Mouse (Mus musculus) adrenal gland, postnatal 4 days (tissue): Measurements from ENCODE around the gene Pcp4. TPM values are rescaled to one million over a fixed set of nuclear protein-coding genes. Genes with fewer than 3 reads are reported as not detected.

ENCODE experiments used
- DNase-seq, 2 experiments: peaks; one replicate each; pipeline ENCODE4 v3.0.0; 2021 to 2022; ENCODE audit warnings: low spot score in 2 of 2, mixed read lengths in 2 of 2
- total RNA-seq, 2 experiments: library from RNA; stranded (reverse); gene quantifications; 2 replicates each; pipeline ENCODE4 v1.2.3; 2021

Gene Pcp4
- total RNA-seq, 2 experiments from 2014 or later = 32.9 to 34.7 TPM

DNA sequence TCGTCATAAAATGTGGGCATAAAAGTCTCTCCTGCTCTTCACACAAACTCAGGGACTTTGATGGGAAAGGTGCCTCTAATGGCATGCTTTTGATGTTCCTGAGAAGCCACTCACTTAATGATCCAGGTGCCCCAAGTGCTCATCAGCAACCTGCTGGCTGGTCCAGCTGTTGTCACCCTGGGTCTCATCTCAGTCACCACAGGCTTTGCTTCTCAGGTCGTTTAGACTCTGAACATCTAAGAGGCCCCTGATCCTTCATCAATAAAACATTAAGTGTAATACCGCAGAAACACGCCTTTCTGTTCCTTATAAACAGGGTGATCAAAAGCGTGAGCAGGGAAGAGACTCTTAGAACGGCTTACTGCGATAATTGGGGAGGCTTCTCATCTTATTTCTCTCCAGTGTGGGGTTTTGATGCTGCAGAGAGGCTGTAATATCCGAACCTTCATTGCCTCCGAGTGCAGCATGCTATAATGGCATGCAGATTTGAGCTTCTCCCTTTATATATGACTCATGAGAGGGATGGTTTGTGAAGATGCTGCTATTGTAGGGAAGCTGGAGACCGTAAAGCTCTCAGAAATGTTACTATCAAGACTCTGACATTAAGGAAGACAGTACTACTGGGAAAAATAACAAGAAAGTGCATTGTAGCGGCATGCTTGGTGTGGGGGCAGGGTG, 19.7 kb downstream of the Pcp4 start:
- DNase-seq = no peak

DNA sequence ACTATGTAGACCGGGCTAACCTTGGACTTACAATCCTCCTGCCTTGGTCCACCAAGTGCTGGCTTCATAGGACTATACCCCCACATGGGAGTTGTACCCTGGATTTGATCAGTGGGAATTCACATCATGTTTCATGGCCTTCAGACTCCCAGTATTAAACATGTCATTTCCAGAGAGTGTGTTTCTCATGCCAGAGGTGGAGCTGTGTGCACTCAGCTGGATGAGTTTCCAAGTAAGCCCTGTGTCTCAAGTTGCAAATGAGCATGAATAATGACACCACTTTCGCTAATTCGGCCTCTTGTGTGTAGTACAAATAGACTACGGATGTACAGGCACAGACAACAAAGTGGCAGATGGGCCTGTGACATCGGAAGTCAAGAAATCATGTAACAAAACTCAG, 20.6 kb downstream of the Pcp4 start:
- DNase-seq = no peak

DNA sequence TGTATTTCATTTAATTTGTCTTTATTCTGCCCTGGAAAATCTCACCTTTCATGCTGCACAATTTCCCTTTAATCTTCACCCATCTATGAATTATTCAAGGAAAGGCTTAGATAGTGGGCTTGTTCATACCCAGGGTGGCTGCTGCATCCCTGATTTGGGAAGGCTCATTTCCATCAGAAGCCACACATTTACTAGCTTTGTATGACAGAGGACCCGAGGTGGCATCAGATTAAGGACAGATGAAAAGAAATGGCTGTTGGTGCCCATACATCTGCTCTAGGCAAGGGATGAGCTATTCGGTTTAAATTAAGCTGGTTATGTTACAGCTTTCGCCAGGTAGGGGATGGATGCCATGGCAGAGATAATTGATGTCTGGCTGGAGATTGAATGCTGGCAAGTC, 24.1 kb downstream of the Pcp4 start:
- no peak for DNase-seq

DNA sequence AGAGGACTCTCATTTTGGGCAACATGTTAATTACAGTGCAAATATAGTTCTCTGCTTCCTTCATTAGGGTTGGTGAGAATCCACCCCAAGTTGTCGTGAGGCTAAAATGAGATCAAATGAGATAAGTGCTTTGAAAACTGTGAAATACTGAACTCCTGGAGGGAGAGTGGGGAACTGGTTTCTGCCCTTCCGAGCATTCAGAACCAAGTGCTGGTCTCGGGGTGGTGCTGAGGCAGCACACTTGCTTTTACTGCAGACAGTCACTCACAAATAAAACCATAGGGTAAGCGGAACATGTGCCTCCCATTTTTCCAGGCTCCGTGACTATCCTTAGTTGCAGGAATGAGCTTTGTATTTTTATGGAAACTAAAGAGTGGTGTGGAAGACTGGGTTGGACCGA, 26.7 kb downstream of the Pcp4 start:
- no peak for DNase-seq

DNA sequence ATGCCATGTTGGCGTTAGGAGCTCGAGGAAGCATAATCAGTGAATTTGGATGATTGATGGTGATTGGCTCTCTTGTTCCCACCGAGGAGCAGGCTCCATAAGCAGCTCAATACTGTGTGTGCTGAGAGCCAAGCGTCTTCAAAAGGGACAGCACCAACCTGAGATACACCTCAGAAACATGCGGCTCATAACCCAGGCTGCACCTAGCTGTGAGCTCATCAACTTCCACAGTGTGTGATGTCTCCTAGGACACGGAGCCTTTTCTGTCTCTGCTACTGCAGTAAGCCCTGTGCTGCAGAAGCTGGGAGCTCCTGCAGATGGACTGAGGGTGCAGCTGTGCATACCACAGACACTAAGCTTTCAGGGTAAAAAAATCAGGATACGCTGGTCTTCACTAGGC, 31.5 kb downstream of the Pcp4 start:
- no peak for DNase-seq

DNA sequence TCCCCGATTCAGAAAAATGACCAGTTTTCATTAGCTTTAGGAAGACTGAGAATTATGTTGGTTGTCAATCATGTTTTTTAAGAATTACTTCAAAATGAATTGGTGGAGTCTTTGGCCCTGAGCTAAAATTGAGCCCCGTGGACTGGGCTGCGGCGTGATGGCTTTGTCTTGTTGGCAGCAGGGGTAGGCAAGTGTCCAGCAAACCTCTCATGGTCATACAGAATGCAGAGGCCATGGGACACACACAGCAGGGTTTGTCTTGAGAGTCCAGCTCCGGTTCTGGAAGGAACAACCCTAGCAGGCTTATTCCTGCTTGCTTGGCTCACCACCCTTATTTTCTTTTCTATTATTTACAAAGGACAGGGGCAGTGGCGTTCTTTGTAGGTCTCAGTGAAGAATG, 33.8 kb downstream of the Pcp4 start:
- no peak for DNase-seq

DNA sequence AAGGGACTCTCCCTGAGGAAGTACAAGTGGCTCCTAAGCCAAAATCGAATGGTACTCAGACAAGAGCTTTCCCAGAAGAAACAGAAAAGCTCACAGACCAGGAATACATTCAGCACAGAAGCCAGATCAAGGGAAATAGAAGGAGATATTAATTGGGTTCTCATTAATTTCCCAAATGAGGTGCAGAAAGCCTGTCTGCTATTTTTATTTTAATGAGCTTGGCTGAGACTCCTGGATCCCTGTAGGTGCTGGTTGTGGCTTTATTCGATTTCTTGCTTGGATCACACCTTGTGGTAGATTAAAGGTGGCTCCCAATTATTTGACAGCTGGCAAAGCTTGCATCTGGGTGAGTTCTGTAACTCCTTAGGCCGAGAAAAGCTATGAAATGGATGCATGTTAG, 35.2 kb downstream of the Pcp4 start:
- DNase-seq = no peak

DNA sequence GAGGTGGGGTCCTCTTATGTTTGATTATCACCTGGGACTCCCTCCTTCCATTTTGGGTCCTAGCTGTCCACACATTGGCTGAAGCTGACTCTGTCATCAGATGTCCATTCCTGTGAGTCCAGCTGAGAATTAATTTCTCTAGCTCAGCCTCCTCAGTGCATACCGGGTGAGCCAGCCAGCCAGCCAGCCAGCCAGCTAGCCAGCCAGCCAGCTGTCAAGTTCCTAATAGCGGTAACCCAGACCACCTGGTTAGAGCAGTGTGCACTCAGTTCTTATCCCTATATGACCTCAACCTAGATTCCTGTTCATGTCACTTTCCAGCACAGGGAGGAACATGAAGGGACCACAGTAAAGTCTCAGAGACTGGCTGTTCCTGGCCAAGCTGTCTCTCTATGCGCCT, 47.1 kb downstream of the Pcp4 start:
- no peak for DNase-seq

DNA sequence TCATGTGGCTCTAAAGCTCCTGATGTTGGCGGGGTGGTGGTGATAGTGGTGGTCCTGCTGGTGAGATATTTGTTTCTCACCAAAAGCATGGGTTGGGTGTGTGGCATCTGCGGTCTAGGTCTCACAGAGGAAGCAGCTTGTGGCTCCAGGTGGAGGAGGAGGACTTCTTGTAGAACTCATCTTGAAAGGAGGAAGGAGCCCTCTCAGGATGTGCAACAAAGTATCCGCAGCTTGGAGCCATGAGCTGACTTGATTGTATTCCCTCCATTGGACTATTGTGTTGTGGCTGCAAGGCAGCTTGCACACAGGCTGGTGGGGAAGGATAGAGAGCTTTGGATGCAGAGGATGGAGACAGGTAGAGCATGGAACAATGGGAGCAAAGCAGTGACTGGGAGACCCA, 60.1 kb downstream of the Pcp4 start:
- no peak for DNase-seq

DNA sequence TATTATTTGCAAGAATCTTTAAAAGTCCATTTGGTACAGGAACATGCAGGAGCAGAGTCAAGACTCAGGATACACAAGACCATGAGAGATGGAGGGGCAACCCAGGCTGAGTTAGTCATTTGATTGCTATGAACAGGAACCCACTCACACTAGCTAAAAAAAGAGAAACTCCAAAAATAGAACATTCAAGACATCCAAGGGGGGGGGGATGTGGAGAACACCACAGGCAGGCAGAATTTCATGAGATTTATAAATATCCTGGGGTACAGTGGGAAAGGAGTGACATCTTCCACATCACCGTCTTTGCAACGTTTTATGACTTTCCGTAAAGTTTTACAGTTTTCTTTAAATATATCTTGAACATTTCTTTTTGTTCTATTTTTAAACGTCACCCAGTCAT, 61.1 kb downstream of the Pcp4 start:
- DNase-seq = no peak

DNA sequence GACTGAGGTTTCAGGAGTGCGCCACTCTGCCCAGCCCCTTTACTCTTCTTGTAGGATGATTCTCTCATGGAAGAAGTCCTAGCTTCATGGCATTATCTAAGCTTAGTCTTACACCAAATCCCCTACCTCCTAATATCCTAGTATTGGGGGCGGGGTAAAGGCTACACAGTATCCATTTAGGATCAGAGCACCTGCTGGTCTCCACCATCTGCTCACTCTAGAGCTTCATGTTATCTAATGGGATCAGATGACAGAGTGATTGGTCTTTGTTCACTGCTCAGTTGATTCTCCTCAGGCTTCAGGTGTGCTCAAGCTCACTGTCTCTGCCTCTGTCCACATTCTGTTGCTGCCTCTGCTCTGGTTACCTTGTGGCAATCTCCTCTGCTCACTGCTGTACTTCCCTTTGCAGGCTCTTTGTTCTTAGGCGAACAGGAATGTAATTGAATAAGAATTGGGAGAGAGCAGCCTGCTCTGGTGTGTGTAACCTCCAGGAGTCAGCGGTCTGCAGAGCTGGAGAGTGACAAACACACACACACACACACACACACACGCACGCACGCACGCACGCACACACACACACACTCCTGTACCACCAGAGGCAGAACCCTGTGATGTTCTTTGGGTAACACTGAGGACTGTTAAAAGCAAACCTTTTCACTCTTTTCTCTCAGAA, 62.6 kb downstream of the Pcp4 start:
- no peak for DNase-seq

DNA sequence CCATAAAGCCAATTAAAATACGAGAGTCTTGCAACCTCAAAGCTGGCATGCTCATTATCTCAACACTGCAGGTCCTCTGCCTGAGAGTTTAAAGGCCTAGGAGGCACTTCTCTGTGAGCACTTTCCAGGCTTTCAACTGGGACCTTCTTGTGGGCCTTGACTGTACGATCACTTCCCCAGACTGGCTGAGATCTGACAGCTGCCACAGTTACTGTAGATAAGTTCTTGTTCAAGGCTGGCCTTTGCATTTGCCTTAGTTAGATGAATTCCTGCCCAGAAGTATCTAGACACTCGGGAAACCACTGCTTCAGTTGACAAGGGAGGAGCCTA, 63.1 kb downstream of the Pcp4 start:
- no peak for DNase-seq

DNA sequence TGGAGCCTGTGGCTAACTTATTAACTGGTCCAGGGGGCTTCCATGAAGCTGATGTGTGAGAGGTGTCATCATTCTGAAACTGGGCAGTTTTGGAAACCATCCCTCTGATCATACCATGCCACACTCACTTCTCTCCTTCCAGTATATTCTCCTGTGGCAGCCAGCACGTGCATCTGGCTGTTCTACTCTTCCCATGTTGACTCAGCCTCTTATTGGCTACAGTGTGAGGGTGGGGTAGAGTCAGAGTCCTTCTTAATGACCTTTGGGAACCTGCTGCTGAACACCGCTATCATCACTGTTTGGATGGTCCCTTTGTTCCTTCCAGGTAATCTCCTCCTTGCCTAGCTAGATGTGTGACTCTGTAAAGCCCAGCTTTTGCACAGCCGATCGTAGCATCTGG, 63.6 kb downstream of the Pcp4 start:
- no peak for DNase-seq

DNA sequence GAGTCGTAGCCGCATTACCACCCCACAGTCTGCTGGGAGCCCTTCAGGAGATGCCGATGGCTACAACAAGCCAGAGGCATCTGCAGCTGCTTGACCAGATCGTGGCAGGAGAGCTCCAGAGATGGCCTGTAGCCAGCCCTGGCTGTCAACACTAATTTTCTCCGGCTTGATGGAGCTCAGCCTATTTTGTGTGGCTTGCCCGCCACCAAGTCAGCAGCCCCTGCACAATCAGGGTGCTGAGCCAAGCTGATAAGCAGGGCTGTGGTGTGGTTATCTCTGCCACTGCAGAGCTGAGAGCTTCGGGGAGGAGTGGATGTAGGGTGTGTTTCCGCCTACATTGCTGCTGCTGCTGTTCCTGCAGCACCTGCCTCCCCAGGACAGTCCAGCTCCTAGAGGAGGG, 66.3 kb downstream of the Pcp4 start:
- no peak for DNase-seq

DNA sequence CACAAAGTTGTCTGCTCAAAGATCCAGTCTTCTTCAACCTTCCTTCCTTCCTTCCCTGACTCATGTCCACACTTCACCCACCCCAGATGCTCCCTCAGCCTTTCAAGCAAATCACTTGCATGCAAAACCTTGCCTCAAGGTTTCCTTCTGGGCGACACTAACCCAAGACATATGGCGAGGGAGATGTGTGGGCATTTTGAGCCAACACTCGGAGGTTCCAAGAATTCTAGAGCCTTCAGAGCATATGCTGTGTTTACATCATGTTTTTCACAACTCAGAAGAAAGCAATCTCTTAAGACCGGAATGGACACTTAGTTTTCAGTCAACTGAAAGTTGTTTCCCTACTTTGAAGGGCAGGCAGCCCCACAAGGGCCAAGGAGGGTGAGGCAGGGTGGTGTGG, 67.9 kb downstream of the Pcp4 start:
- no peak for DNase-seq

DNA sequence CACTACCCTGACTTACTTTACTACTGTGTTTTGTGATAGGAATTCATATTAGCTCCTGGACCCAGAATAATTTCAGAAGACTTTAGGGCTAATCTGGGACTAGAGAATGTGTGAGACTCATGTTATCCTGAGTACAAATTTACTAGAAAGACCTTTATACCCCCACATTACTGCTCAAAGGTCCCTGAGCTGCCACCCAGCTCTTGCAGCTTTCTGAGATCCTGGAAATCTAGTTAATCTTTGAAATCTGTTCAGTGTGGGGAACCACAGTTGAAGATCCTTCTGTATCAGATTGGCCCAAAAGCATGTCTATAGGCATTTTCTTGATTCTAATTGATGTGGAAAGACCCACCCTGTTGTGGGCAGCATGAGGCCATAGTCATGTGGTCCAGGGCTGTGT, 69.0 kb downstream of the Pcp4 start:
- DNase-seq = no peak

DNA sequence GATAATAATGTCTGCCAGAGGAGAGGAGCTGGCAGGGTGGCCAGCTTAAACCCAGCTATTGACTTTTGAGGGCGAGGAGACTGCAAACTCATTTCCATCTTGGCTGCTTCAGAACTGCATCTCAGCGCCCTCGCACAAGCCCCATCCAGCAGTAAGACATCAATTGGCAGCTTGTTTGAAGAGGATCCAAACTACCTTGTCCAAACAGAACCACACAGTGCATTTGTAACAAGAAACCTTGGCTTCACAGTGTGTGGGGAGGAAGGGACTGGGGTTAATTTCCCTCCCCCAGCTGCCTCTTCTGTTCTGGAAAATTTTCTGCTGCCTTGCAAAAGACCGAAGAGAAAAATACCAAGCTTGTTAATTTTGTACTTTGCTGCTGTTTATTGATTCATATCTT, 71.7 kb downstream of the Pcp4 start:
- DNase-seq = no peak

DNA sequence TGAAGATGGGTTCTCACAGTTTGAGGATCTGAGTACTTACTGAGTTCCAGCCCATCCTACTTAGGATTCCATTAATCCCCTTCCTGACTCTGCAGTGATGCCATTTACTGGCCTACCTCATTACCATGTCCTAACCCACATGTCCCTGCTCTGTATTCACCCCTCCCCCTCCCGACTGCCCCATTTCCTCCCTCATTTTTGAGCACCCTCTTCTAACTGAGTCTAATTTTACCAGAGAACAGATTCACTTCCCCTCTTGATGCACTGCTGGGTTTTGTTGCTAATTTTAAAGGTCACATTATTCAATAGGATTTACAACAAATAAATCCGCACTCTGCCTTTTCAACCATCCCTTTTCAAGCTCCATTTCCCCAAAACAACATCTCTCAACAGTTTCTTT, 73.7 kb downstream of the Pcp4 start:
- no peak for DNase-seq

DNA sequence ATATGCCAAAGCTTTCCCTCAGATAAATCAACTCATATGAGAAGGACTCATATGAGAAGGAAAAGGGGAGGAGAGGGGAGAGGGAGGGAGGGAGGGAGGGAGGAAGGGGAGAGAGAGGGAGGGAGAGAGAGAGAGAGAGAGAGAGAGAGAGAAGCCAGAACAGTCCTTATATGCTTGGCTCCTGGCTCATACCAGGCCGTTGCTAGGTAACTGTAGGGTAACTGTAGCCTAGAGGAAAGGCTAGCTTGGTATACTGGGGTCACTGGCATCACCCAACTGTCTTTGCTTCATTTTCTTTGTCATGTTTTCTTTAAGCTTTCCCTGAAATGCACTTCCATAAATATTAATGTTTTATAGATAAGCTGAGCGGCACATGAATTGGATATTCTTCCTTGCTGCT, 85.3 kb downstream of the Pcp4 start:
- no peak for DNase-seq

DNA sequence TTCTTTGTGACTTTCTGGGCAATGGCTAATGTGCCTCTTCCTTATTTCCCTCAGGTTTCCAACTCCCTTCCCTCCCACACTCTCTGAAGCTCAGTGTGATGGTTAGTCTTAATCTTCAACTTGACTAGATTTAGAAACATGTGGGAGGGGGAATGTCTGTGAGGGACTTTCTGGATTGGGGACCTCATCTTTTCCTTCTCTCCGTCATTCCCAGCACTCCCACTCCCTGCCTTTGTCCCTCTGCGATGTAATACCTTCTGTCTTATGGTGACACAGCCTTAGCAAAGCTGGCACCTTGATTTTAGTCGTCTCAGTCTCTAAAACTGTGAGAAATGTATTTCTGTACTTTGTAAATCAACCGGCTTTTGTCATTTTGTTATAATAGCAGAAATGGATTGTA, 88.0 kb downstream of the Pcp4 start:
- no peak for DNase-seq

DNA sequence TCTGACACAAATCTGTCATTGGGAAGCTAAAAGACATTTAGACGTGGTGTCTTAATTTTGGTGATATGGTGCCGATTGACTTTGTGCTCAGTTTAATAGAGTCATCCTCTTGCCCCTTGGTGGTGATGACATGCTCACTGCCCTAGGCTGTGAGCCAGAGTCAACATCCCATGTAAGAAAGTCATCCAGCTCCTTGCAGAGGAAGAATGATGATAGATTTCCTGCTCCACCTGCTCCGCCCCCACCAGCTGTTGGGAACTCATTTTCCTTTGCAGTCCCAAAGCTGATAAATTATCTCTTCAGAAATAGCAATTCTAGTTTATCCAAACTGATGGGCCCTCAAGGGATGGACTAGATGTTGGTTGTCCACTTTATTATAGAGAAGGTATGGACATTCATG, 89.2 kb downstream of the Pcp4 start:
- no peak for DNase-seq

DNA sequence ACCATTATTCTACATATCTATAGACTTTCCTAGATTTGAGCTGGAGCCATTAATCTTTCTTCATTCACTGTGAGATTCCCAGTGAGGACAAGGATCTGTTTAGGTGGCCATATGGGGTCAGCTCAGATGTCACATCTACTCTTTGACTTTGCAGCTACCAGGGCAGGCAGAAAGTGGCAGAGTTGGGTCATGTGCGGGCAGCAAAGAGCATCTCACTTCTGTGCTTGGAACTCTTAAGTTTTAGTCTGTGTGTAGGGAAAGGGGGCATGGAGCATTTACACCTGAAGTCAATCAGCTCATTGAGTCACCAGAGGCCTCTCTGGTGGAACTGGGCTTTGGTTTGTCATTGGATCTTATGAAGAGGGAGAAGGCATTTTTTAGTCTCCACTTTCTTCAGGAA, 90.9 kb downstream of the Pcp4 start:
- no peak for DNase-seq

DNA sequence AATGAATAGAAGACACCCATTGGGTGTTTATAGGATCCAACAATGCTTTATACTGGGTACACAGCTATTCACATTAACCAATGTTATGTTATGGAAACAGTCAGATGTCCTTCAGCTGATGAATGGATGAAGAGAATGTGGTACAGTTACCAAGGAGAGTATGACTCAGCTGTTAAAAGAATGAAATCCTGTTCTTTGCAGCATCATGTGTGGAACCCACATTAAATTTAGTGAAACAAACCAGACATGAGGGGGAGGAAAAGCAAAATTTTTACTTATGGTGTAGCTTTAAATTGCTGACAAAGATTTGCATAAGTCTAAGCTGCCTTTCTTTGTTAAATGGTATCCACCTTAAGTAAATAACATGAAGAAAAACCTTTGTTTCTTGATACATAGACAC, 92.4 kb downstream of the Pcp4 start:
- no peak for DNase-seq
